Mouse (Mus musculus): ENCODE results near the gene Fras1. TPM values are rescaled to one million over a fixed set of nuclear protein-coding genes. Genes with fewer than 3 reads are reported as not detected.

Fras1 gene
- total and polyA plus RNA-seq, 3 experiments = not detected

- Histone ChIP-seq H3K36me3 (ENCODE audit: control insufficient read depth in 1 of 2, insufficient read depth in 2 of 2, low read length in 2 of 2) (no peaks in the 10 kb centered on the region), H3K27ac (ENCODE audit: control insufficient read depth, low read depth, low read length) (no peak overlapping the region), H3K9me3 (replicated peaks; ENCODE audit: insufficient read depth, low read length) (no peaks in the 10 kb centered on the region), H3K4me3 (ENCODE audit: control insufficient read depth in 1 of 2, insufficient read depth in 1 of 2, low read depth in 2 of 2, low read length in 2 of 2) (no peak overlapping the region), H3K79me2 (ENCODE audit: control insufficient read depth, insufficient read depth, low read length, poor library complexity) (no peaks in the 10 kb centered on the region), H3K4me1 (ENCODE audit: control insufficient read depth in 1 of 2, insufficient read depth in 2 of 2, low read length in 2 of 2) (no peaks in the 10 kb centered on the region), H3K9ac (ENCODE audit: control insufficient read depth, low read depth, low read length, poor library complexity, severe bottlenecking) (no peak overlapping the region), H3K27me3 (ENCODE audit: control insufficient read depth in 1 of 2, insufficient read depth in 2 of 2, low read length in 2 of 2) (no peaks in the 10 kb centered on the region; a peak in 1 of 4 replicates)
- TF ChIP-seq POLR2AphosphoS2 (IDR thresholded peaks at IDR 0.05; ENCODE audit: low read length) (no peak), E2F4 (IDR thresholded peaks at IDR 0.05; ENCODE audit: borderline replicate concordance, low read depth, low read length) (no peak), GATA1 (IDR thresholded peaks at IDR 0.05; ENCODE audit: low read depth, low read length) (no peak), EP300 (IDR thresholded peaks at IDR 0.05; ENCODE audit: low read depth in 1 of 2, low read length in 2 of 2) (no peak), TAL1 (IDR thresholded peaks at IDR 0.05; ENCODE audit: low read length) (no peak), MAFK (IDR thresholded peaks at IDR 0.05; ENCODE audit: borderline replicate concordance, low read depth, low read length) (no peak), MEF2A (IDR thresholded peaks at IDR 0.05; ENCODE audit: extremely low read depth, insufficient replicate concordance, low read depth, low read length, poor library complexity, severe bottlenecking) (no peak), CTCF (IDR thresholded peaks at IDR 0.05 in 2 of 3, conservative IDR thresholded peaks at IDR 0.05 in 1 of 3; ENCODE audit: control insufficient read depth in 1 of 3, insufficient read depth in 1 of 3, low read depth in 2 of 3, low read length in 3 of 3, poor library complexity in 1 of 3, severe bottlenecking in 1 of 3) (no peak), POLR2AphosphoS5 (IDR thresholded peaks at IDR 0.05; ENCODE audit: borderline replicate concordance, low read depth, low read length) (no peak), TBP (IDR thresholded peaks at IDR 0.05; ENCODE audit: low read depth, low read length) (no peak)
- DNase-seq (ENCODE audit: low read depth, low spot score) = peak; percentile 10
Measured at GRCm38 (mm10) chr5:96616954-96617646, 243.3 kb downstream of the Fras1 start.

GRCm38 (mm10) chr5:96618008-96618407 is 244.3 kb downstream of the Fras1 start:
- no peaks in the 10 kb centered on the region for H3K36me3 ChIP-seq (ENCODE audit: control insufficient read depth in 1 of 2, insufficient read depth in 2 of 2, low read length in 2 of 2)
- H3K9ac ChIP-seq (ENCODE audit: control insufficient read depth, low read depth, low read length, poor library complexity, severe bottlenecking) = no peak overlapping the region
- no peak overlapping the region for H3K4me3 ChIP-seq (ENCODE audit: control insufficient read depth in 1 of 2, insufficient read depth in 1 of 2, low read depth in 2 of 2, low read length in 2 of 2)
- DNase-seq (ENCODE audit: low read depth, low spot score) = no peak
- H3K27ac ChIP-seq (ENCODE audit: control insufficient read depth, low read depth, low read length) = no peak overlapping the region
- no peaks in the 10 kb centered on the region for H3K79me2 ChIP-seq (ENCODE audit: control insufficient read depth, insufficient read depth, low read length, poor library complexity)
- H3K4me1 ChIP-seq (ENCODE audit: control insufficient read depth in 1 of 2, insufficient read depth in 2 of 2, low read length in 2 of 2) = no peaks in the 10 kb centered on the region
- H3K9me3 ChIP-seq (replicated peaks; ENCODE audit: insufficient read depth, low read length) = no peaks in the 10 kb centered on the region
- H3K27me3 ChIP-seq (ENCODE audit: control insufficient read depth in 1 of 2, insufficient read depth in 2 of 2, low read length in 2 of 2) = no peaks in the 10 kb centered on the region; a peak in 1 of 4 replicates
- TF ChIP-seq CTCF (IDR thresholded peaks at IDR 0.05 in 2 of 3, conservative IDR thresholded peaks at IDR 0.05 in 1 of 3; ENCODE audit: control insufficient read depth in 1 of 3, insufficient read depth in 1 of 3, low read depth in 2 of 3, low read length in 3 of 3, poor library complexity in 1 of 3, severe bottlenecking in 1 of 3) (no peak), TBP (IDR thresholded peaks at IDR 0.05; ENCODE audit: low read depth, low read length) (no peak), ELF1 (IDR thresholded peaks at IDR 0.05; ENCODE audit: low read depth, low read length) (no peak), E2F4 (IDR thresholded peaks at IDR 0.05; ENCODE audit: borderline replicate concordance, low read depth, low read length) (no peak), SIN3A (IDR thresholded peaks at IDR 0.05; ENCODE audit: low read length) (no peak), POLR2A (IDR thresholded peaks at IDR 0.05; ENCODE audit: control insufficient read depth in 1 of 2, insufficient read depth in 1 of 2, low read depth in 1 of 2, low read length in 2 of 2, poor library complexity in 1 of 2) (no peak), HCFC1 (IDR thresholded peaks at IDR 0.05; ENCODE audit: low read depth, low read length) (no peak), TCF12 (IDR thresholded peaks at IDR 0.05; ENCODE audit: low read depth, low read length) (no peak), USF2 (IDR thresholded peaks at IDR 0.05; ENCODE audit: borderline replicate concordance in 1 of 2, insufficient read depth in 1 of 2, low read depth in 1 of 2, low read length in 2 of 2) (no peak), GATA1 (IDR thresholded peaks at IDR 0.05; ENCODE audit: low read depth, low read length) (no peak), GABPA (IDR thresholded peaks at IDR 0.05; ENCODE audit: low read depth, low read length) (no peak), JUND (IDR thresholded peaks at IDR 0.05; ENCODE audit: low read depth, low read length) (no peak), MEF2A (IDR thresholded peaks at IDR 0.05; ENCODE audit: extremely low read depth, insufficient replicate concordance, low read depth, low read length, poor library complexity, severe bottlenecking) (no peak), MXI1 (IDR thresholded peaks at IDR 0.05; ENCODE audit: low read depth, low read length) (no peak)

All from MEL (cell line).